Mouse (Mus musculus): Measurements from ENCODE around the gene Gldc.

Gldc gene

DNA sequence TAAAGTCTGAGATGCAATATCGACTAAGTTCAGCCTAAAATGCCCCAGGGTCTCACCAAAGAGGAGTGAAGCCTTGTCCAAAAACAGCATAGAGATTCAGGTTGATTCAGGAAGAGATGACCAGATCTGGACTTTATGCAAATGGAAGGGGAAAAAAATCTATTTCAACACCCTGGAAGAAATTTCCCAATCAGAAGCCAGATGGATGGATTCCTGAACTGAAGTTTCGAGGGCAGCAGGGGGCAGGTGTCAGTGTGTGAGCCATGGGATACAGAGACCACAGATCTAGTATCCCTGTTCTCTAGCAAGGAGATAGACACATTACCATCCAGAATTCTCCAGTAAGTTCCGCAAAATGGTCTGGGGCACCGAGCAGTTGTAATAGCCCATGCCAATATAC is 17.0 kb downstream of the Gldc start:
- DNase-seq (ENCODE audit: low spot score) = no peak

DNA sequence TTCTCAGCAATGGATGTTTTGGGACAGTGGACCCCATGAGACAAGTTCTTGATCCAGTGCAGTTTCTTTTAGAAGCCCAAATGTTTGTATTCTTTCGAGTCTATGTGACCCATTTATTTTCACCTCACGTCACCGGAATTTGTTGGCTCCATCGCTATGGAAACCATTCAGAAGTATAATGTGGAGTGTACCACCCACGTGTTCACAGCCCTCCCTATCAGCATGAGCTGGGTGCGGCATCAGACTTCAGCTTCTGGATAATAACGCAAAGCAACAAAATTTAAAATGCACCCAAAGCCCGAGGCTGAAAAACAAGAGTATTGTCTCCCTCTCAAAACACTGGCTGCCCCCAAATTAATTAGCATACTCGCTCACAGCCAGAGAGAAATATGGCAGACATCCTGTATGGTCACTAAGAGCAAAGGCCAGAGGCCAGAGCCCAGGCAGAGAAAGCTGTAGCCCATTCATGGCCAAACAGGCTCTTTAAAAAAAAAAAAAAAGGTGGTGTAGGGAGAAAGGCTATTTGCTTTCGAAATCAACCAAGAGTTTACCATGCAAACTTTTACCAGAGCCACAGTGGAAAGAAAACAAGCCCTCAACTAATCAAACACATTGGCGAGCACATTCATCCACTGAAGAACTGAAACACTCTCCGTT is 18.1 kb downstream of the Gldc start:
- peak; percentile 54 for DNase-seq (ENCODE audit: low spot score)

DNA sequence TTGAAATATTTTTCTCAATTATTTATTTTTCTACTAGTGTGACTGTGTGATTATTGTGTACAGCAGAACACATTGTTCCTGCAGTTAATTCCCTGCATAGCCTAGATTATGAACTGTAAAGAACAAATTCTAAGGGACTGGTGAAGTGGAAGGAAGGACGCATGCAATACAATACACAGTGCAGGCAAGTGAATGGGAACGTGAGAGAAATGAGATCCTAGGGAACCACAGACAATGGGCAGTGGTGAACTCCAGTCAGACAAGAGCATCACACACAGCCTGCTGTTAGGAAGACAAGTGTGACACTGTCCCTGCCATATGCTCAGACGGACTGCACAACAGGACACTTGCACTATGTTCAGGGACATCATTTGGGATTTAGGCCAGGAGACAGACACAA is 21.5 kb downstream of the Gldc start:
- no peak for DNase-seq (ENCODE audit: low spot score)

- no peak for DNase-seq (ENCODE audit: low spot score)
These were observed 23.9 kb downstream of the Gldc start for GRCm38 (mm10) chr19:30151290-30151689.

DNA sequence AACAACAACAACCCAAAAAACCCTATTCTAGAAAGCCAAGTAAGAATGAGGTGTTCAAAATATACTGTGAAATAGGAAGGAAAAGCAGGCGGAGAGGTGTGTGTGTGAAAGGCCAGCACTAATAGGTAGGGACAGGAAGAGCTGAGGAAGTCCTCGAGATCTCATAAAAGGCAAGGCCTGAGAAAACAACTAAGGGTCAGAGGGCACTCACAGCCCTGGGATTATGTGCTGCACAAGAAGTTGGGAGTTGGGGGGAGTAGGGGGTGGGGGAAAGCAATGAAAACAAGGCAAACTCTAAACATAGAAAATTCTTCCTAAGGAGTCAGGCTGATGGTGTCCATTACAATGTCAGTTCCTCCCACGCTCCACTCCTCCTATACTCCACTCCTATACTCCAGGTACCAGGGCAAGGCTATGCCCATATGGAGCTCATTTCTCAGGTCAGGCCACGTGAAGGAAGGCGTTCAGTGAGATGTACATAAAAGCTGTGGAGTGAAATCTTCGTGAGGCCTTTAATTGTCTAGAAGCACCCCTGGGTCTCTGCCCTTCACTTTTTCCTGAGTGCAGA is 25.9 kb downstream of the Gldc start:
- DNase-seq (ENCODE audit: low spot score) = no peak

GRCm38 (mm10) chr19:30147306-30147705 is 27.9 kb downstream of the Gldc start:
- DNase-seq (ENCODE audit: low spot score) = no peak

GRCm38 (mm10) chr19:30146761-30147160 is 28.5 kb downstream of the Gldc start:
- no peak for DNase-seq (ENCODE audit: low spot score)

DNA sequence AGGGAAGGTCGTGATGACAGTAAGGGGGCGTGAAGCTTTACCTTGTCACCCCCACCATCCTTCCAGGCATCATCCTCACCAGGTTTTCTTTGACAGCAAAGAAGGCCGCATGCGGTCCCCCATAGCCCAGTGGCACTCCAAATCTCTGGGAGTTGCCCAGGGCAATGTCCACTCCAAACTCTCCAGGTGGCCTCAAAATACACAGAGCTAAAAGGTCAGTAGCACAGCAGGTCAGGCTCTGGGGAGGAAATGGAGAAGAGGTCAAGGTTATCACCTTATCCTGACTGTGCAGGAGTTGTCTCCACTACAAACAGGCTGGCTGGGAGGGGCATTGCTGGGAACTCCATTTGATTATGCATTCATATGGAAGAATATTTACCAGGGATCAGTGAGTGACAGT is 30.1 kb downstream of the Gldc start:
- DNase-seq (ENCODE audit: low spot score) = no peak

DNA sequence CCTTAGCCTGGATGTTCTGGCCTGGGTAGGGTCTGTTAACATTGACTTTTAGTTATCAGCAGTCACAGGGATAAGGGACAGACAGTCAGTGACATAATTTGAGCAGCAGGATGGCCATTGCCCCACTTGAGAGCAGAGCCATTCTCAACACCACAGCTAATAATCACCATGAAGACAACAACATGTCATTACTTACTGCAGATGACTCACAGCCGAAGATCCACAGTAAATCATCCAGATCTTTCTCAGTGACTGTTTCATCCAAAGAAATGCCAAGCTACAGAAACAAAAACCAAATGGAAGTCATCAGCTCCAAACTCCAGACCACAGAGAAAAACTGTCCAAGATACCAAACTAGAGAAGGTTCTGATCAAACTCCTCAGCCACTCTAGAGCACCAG is 38.9 kb downstream of the Gldc start:
- no peak for DNase-seq (ENCODE audit: low spot score)

- DNase-seq (ENCODE audit: low spot score) = no peak
These were observed 47.1 kb downstream of the Gldc start for GRCm38 (mm10) chr19:30128177-30128576.

GRCm38 (mm10) chr19:30125670-30126059 is 49.6 kb downstream of the Gldc start:
- DNase-seq (ENCODE audit: low spot score) = no peak

GRCm38 (mm10) chr19:30124999-30125669 is 50.1 kb downstream of the Gldc start:
- no peak for DNase-seq (ENCODE audit: low spot score)

- no peak for DNase-seq (ENCODE audit: low spot score)
These were observed 56.6 kb downstream of the Gldc start for GRCm38 (mm10) chr19:30118344-30119312.

GRCm38 (mm10) chr19:30117775-30118174 is 57.5 kb downstream of the Gldc start:
- peak; percentile 59 for DNase-seq (ENCODE audit: low spot score)

GRCm38 (mm10) chr19:30117241-30117640 is 58.0 kb downstream of the Gldc start:
- no peak for DNase-seq (ENCODE audit: low spot score)

GRCm38 (mm10) chr19:30115606-30116005 is 59.6 kb downstream of the Gldc start:
- DNase-seq (ENCODE audit: low spot score) = no peak

GRCm38 (mm10) chr19:30114919-30115441 is 60.2 kb downstream of the Gldc start:
- DNase-seq (ENCODE audit: low spot score) = no peak

DNA sequence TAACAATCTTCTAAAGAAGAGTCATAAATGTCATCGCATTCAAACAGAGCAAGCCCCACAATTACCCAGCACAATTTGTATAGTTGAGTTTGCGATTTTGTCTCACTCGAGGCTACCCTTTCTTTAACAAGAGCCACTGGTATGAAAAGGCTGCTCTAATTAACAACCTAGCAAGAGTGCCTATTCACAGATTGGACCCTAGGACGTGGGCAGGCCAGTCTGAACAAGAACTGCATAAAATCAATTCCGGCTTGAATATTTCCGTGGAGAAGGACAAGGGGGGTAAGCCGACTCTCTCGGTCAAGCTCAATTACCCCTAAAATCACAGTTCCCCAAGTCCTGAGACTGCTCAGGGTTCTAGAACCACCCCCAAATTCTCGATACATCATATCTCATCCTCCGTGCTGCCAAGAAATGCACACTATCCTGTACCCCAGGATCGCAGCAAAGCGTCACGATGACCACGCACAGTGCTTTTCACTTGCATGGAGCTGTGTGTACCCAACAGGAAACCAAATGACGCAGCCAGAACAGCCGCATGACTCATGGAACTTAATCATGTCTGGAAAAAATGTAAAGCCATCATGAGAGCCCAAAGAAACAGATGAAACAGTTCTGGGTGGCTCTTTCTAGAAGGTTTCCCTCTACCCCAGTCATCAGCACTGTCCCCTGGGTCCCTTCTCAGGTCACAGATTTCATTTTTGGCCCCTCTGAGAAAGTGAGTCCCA is 62.1 kb downstream of the Gldc start:
- no peak for DNase-seq (ENCODE audit: low spot score)

GRCm38 (mm10) chr19:30111421-30111820 is 63.8 kb downstream of the Gldc start:
- DNase-seq (ENCODE audit: low spot score) = no peak

DNA sequence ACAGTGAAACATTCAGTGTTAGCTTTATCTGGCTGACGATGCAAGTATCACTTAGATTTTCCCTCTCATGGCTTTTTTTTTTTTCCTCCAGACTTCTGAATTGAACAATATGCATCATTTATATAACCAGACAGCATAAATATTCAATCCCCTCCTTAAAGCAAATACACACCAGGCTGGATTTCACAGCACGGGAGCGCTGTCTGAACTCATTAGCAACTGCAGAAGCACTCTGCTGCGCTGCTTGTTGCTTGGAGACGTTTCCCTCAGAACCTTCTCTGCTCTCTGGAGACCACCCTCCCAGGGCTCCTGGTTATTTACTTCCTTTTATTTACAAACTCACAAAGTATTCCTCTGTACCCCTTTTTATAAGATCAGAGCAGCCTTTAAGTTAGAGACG is 66.1 kb downstream of the Gldc start:
- no peak for DNase-seq (ENCODE audit: low spot score)

DNA sequence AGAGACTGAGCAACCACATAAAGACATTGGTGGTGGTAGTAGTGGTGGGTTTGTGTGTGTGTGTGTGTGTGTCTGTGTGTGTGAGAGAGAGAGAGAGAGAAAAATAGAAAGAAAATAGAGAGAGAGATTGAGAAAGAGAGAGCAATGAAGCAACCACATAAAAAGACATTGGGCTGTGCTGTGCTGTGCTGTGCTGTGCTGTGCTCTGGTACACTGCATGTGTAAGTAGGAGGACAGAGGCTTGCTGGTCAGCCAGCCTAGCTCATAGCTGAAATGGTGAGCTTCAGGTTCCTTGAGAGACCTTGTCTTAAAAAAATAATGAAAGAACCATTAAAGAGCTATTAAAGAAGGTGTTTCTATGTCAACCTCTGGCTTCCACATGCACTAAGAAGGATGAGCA is 66.6 kb downstream of the Gldc start:
- DNase-seq (ENCODE audit: low spot score) = no peak

Data from layer of hippocampus, adult 11-12 months (tissue).